Mouse (Mus musculus): ENCODE data around the gene 1700030K09Rik. TPM values are rescaled to one million over a fixed set of nuclear protein-coding genes. Genes with fewer than 3 reads are reported as not detected.

1700030K09Rik gene
- polyA plus RNA-seq, 1 experiment from 2014 or later: 16.2 TPM

DNA sequence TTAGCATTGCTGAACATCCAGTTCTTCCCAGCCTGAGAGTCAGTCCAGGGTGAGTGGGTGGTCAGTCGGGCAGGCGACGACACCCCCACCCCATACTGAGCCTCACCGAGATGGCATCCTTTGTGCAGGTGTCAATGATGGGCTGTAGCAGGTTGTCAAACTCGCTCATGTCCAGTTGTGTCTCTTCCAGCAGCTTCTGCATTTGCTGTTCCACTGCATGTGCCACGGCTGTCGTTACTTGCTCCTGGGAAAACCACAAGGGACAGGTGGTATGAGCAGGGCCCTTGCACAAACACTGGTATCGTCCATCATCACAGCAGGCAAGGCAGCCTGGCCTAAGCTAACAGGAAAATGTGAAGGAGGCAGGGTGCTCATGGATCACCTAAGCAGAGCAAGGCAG is 26.3 kb downstream of the 1700030K09Rik start:
- ATAC-seq (ENCODE audit: insufficient number of reproducible peaks, insufficient read depth, low FRiP score, low read depth): no peak
- no peak overlapping the region for H3K4me3 ChIP-seq (ENCODE audit: low read depth, low read length)

DNA sequence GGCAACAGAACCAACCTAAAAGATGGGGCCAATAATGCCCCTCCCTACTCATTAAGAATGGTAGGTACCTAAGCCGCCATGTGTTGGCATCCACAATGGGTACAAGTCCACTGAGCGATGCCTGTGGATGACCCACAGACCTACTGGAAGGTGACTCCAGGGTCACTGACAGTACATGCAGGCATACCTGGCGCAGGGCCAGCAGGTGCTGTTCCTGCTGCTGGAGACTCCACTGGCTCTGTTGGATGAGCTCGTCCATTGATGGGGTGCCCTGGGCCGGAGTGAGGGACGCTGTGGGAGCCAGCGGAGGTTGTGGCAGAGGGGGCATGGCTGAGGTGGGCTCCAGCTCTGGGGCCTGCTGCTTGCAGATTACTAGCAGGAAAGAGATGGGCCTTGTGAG is 27.0 kb downstream of the 1700030K09Rik start:
- Histone ChIP-seq H3K36me3 (ENCODE audit: control insufficient read depth, insufficient read depth, low read length) (peaks cover 73% of the 10 kb centered on the region), H3K4me2 (replicated peaks; ENCODE audit: low read depth, low read length) (no peak overlapping the region), H3K27me3 (ENCODE audit: control insufficient read depth, insufficient read depth, low read length) (no peaks in the 10 kb centered on the region), H3K4me1 (ENCODE audit: control insufficient read depth, insufficient read depth, low read length) (0 out of 2 replicates have a peak, but pooled peaks cover 3% of the 10 kb centered on the region), H3K27ac (ENCODE audit: low read length) (no peak overlapping the region), H3K9me3 (ENCODE audit: control insufficient read depth, low read depth, low read length) (no peaks in the 10 kb centered on the region), H3K4me3 (ENCODE audit: low read depth, low read length) (no peak overlapping the region), H3K9ac (replicated peaks; ENCODE audit: low read depth, low read length) (no peak overlapping the region)
- WGBS: 97% methylated on average over 7 of the region's 7 CpGs
- ATAC-seq (ENCODE audit: insufficient number of reproducible peaks, insufficient read depth, low FRiP score, low read depth): no peak

More for the DNA sequence above, 26.3 kb downstream of the 1700030K09Rik start:
- Histone ChIP-seq H3K9ac (replicated peaks; ENCODE audit: low read depth, low read length) (no peak overlapping the region), H3K4me2 (replicated peaks; ENCODE audit: low read depth, low read length) (no peak overlapping the region), H3K9me3 (ENCODE audit: control insufficient read depth, low read depth, low read length) (no peaks in the 10 kb centered on the region), H3K27ac (ENCODE audit: low read length) (no peak overlapping the region), H3K4me1 (ENCODE audit: control insufficient read depth, insufficient read depth, low read length) (0 out of 2 replicates have a peak, but pooled peaks cover 3% of the 10 kb centered on the region), H3K27me3 (ENCODE audit: control insufficient read depth, insufficient read depth, low read length) (no peaks in the 10 kb centered on the region), H3K36me3 (ENCODE audit: control insufficient read depth, insufficient read depth, low read length) (peaks cover 80% of the 10 kb centered on the region)
- 93% methylated on average over 8 of the region's 8 CpGs for WGBS

DNA sequence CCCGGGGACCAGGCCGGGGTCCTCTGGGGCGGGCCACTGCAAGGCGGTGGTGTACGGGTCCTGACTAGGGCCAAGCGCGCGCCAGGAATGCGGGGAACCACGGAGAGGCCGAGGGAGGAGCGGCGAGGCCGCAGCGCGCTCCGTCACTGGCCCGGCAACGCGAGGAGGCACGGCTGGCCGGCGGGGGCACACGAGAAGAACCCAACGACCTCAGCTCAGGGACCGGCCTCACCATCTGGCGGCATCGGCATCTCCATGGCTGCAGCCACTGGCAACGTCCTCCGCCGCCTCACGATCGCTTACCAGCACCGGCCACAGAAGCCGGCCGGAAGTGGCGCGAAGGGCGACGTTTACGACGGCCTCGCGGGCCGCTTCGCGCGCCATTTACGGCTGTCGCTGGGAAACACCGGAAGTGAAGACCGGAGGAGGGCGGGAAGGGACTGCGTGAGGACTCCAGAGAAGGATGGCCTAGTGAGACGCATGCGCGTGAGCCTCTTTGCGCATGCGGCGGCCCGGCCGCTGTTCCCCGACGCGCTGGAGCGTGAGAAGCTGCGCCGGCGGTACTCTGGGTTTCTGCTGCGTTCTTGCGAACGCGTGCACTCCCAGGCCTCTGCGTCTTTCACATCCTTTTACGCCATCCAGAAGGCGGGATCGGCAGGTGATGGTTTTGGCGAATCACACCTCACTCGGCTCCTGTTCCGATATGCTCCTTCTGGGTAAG is 31.3 kb downstream of the 1700030K09Rik start, which contains the start of gene Cherp:
Gene Cherp, minus strand, starts transcription at position 401 of the 721 bp plus-strand sequence.
- H3K4me3 ChIP-seq (ENCODE audit: low read depth, low read length): peak within 1 kb of the TSS; percentile 89
- H3K4me1 ChIP-seq (ENCODE audit: control insufficient read depth, insufficient read depth, low read length): peaks cover 7% of the 10 kb centered on the region; the same call in 1 of the 2 replicates
- H3K9me3 ChIP-seq (ENCODE audit: control insufficient read depth, low read depth, low read length): no peaks in the 10 kb centered on the region
- H3K9ac ChIP-seq (replicated peaks; ENCODE audit: low read depth, low read length): peak within 1 kb of the TSS; percentile 80
- H3K27me3 ChIP-seq (ENCODE audit: control insufficient read depth, insufficient read depth, low read length): no peaks in the 10 kb centered on the region
- H3K36me3 ChIP-seq (ENCODE audit: control insufficient read depth, insufficient read depth, low read length): peaks cover 30% of the 10 kb centered on the region
- peak within 1 kb of the TSS; percentile 84 for H3K27ac ChIP-seq (ENCODE audit: low read length)
- peak within 1 kb of the TSS; percentile 98 for H3K4me2 ChIP-seq (replicated peaks; ENCODE audit: low read depth, low read length)
- under 1% methylated on average over 80 of the region's 80 CpGs for WGBS
- ATAC-seq (ENCODE audit: insufficient number of reproducible peaks, insufficient read depth, low FRiP score, low read depth): peak; percentile 96

DNA sequence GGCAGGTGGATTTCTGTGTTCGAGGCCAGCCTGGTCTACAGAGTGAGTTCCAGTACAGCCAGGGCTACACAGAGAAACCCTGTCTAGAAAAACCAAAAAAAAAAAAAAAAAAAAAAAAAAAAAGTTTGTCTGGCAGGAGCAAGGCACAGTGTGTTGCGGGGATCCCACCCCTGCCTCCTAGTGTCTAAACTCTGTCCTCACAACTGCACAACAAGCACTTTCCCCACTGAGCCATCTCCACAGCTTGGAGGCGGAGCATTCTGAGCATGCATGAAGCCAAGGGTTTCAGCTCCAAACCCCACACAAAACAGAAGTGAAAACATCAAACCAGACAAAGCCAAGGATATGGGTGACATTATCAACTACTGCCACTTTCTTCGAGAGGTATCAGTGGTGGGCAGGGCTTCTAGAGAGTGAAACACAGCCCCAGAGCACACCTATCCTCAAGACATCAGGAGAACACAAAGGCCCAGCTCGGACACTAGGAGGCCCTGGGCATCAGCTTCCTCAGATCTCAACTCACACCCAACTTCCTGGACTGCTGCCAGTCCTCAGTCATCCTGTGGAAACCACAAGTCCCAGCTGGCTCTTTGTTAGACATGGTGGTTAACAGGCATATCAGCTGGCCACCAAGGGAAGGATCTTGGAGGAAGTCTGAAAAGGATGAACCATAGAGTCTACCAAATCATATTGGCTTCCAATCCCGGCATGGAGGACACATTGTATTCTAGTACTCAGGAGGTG is 41.9 kb downstream of the 1700030K09Rik start:
- 86% methylated on average over 6 of the region's 6 CpGs for WGBS
- no peak for ATAC-seq (ENCODE audit: insufficient number of reproducible peaks, insufficient read depth, low FRiP score, low read depth)
- Histone ChIP-seq H3K9ac (replicated peaks; ENCODE audit: low read depth, low read length) (no peak overlapping the region), H3K36me3 (ENCODE audit: control insufficient read depth, insufficient read depth, low read length) (peaks cover 38% of the 10 kb centered on the region), H3K27ac (ENCODE audit: low read length) (no peak overlapping the region), H3K4me2 (replicated peaks; ENCODE audit: low read depth, low read length) (no peak overlapping the region), H3K27me3 (ENCODE audit: control insufficient read depth, insufficient read depth, low read length) (no peaks in the 10 kb centered on the region), H3K4me3 (ENCODE audit: low read depth, low read length) (no peak overlapping the region), H3K4me1 (ENCODE audit: control insufficient read depth, insufficient read depth, low read length) (peaks cover 5% of the 10 kb centered on the region; the same call in 1 of the 2 replicates), H3K9me3 (ENCODE audit: control insufficient read depth, low read depth, low read length) (no peaks in the 10 kb centered on the region)

DNA sequence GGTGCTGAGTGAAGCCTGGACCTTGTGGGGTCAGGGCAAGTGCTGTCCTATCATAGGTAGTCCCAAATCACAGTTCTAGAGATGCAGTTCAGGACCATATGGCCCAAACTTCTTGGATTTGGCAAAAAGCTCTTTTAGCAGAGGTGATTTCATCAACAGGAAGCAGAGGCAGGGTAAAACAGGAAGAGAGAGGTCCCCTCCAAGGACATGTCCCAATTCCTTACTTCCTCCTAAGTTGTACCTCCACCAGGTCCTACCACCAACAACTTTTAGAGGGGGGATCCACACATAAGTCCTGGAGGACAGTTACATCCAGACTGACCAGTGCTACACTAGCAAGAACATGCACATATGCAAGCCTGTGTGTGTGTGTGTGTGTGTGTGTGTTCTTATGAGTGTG is 43.3 kb downstream of the 1700030K09Rik start:
- Histone ChIP-seq H3K27me3 (ENCODE audit: control insufficient read depth, insufficient read depth, low read length) (no peaks in the 10 kb centered on the region), H3K36me3 (ENCODE audit: control insufficient read depth, insufficient read depth, low read length) (peaks cover 38% of the 10 kb centered on the region), H3K4me2 (replicated peaks; ENCODE audit: low read depth, low read length) (no peak overlapping the region), H3K9ac (replicated peaks; ENCODE audit: low read depth, low read length) (no peak overlapping the region), H3K27ac (ENCODE audit: low read length) (no peak overlapping the region), H3K4me1 (ENCODE audit: control insufficient read depth, insufficient read depth, low read length) (peaks cover 15% of the 10 kb centered on the region), H3K9me3 (ENCODE audit: control insufficient read depth, low read depth, low read length) (no peaks in the 10 kb centered on the region), H3K4me3 (ENCODE audit: low read depth, low read length) (no peak overlapping the region)
- no peak for ATAC-seq (ENCODE audit: insufficient number of reproducible peaks, insufficient read depth, low FRiP score, low read depth)

DNA sequence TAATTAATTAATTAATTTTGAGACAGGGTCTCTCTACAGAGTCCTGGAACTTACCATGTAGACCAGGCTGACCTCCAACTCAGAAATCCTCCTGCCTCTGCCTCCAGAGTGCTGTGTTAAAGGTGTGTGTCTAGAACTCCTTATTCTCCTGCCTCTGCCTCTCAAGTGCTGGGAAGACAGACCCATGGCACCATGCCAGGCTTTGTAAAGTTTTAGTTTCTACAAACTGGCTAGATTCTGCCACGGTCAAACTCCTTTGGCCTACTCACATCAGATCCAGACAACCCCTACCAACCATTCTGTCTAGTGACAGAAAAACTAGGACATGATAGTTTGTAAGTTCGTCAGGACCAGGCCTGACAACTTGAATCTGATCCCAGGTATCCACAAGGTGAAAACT is 47.3 kb downstream of the 1700030K09Rik start:
- 84% methylated on average over 2 of the region's 2 CpGs for WGBS
- Histone ChIP-seq H3K9me3 (ENCODE audit: control insufficient read depth, low read depth, low read length) (no peaks in the 10 kb centered on the region), H3K4me2 (replicated peaks; ENCODE audit: low read depth, low read length) (peak overlapping the region; percentile 92), H3K27me3 (ENCODE audit: control insufficient read depth, insufficient read depth, low read length) (no peaks in the 10 kb centered on the region), H3K36me3 (ENCODE audit: control insufficient read depth, insufficient read depth, low read length) (peaks cover 26% of the 10 kb centered on the region; the same call in 1 of the 2 replicates), H3K9ac (replicated peaks; ENCODE audit: low read depth, low read length) (no peak overlapping the region), H3K4me3 (ENCODE audit: low read depth, low read length) (0 out of 2 replicates have a peak overlapping the region, but pooled peaks have one; percentile 79), H3K27ac (ENCODE audit: low read length) (no peak overlapping the region), H3K4me1 (ENCODE audit: control insufficient read depth, insufficient read depth, low read length) (peaks cover 23% of the 10 kb centered on the region)
- ATAC-seq (ENCODE audit: insufficient number of reproducible peaks, insufficient read depth, low FRiP score, low read depth): no peak

DNA sequence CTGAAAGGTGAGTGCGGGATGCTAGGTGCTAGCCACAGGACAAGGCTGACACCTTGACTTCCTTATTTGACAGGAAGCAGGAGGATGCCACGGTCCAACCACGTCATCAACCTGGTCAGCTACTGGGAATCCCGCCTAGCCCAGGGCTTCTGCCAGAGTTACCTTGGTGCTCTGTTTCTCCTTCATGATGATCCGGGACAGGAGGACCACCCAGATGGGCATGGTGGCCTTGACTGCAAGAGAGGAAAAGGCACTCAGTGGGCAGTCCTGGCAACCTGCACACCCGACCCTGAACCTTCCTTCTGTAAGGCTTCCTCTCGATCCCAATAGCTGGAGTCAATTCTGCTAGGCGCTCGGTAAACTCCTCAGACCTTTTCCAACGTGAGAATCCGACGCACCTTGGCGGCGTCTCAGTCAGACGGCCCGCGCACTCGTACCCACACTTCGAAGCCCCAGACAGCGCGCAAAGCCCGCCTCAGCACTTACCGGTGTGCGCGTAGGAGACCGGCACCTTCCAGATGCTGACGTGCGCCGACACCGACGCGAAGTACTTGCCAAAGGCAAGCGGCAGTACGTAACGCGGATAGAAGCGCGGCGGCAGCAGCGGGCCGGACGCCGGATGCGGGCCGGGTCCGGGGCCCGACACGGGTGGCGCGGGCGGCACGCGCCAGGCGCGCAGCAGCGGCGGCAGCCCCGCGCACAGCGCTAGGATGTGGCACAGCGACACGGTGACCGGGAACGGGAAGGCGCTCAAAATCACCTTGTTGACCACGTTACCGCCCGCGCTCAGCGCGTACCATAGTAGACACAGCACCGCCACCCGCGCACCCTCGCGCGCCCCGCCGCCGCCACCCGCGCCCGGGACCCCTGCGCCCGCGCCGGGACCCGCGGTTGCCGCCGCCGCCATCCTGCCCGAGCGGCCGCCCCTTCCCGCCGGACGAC is 48.3 kb downstream of the 1700030K09Rik start, which contains the start of gene Slc35e1:
Gene Slc35e1, minus strand, starts transcription at position 935 of the 942 bp plus-strand sequence.
- ATAC-seq (ENCODE audit: insufficient number of reproducible peaks, insufficient read depth, low FRiP score, low read depth): peak; percentile 23; the same call in 1 of the 2 replicates
- Histone ChIP-seq H3K36me3 (ENCODE audit: control insufficient read depth, insufficient read depth, low read length) (peaks cover 31% of the 10 kb centered on the region), H3K9me3 (ENCODE audit: control insufficient read depth, low read depth, low read length) (no peaks in the 10 kb centered on the region), H3K27me3 (ENCODE audit: control insufficient read depth, insufficient read depth, low read length) (no peaks in the 10 kb centered on the region), H3K9ac (replicated peaks; ENCODE audit: low read depth, low read length) (peak within 1 kb of the TSS; percentile 83), H3K4me1 (ENCODE audit: control insufficient read depth, insufficient read depth, low read length) (peaks cover 23% of the 10 kb centered on the region), H3K27ac (ENCODE audit: low read length) (peak within 1 kb of the TSS; percentile 63), H3K4me2 (replicated peaks; ENCODE audit: low read depth, low read length) (peak within 1 kb of the TSS; percentile 92), H3K4me3 (ENCODE audit: low read depth, low read length) (peak within 1 kb of the TSS; percentile 79)
- WGBS: under 1% methylated on average over 89 of the region's 98 CpGs

Measured in stomach, embryonic 14.5 days (tissue).